Mouse (Mus musculus): ENCODE data around the gene Fermt3. TPM values are rescaled to one million over a fixed set of nuclear protein-coding genes. Genes with fewer than 3 reads are reported as not detected.

The Fermt3 gene
- polyA plus RNA-seq, 1 experiment from 2014 or later, result 18.4 TPM

DNA sequence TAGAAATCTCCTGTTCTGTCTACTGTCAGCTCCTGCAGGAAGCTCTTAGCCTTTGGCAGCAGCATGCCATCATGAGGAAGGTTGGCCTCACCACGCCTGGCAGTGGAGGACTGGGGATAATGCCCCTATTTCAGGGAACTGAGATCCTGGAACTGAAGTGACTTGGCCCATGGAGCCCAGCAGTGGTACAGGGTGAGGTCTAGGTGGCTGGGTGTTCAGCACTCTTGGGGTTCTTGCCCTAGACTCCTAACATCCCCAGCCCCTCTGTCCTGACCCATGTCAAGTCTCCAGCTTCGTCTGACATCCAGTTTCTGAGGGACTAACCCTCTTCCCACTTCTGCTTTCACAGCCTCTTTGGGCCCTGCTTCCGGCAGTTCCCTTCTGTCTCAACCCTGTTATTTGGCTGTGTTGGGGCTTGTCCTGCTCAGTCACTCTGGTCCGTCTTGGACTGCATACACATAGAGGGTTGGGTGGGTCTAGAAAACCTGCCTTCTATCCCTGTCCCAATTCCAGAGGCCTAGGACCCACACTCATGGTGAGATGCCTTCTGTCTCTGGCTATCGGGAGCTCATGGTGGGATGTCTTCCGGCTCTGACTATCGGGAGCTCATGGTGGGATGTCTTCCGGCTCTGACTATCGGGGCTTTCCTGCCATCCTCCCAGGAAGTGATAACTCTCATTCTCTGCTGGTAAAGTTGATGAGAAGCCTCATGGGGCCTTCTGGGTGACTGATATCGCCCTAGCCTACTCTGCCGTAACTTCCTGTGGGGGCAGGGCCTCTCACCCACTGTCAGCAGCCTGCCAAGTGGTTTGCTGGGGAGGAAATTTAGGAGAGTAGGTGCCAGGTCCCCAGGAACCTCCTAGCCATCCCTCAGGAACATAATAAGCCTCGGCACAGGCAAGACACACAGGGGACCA is 1.5 kb downstream of the Fermt3 start:
- ATAC-seq (ENCODE audit: insufficient read depth, low FRiP score), result no peak
- H3K9me3 ChIP-seq (replicated peaks; ENCODE audit: control insufficient read depth, low read length), result no peaks in the 10 kb centered on the region
- 0 out of 2 replicates have a peak overlapping the region, but pooled peaks have one; percentile 48 for H3K9ac ChIP-seq (ENCODE audit: low read length)
- no peak overlapping the region; the same call in 1 of the 2 replicates for H3K4me2 ChIP-seq (ENCODE audit: low read depth, low read length)
- H3K27ac ChIP-seq (ENCODE audit: low read length), result peak overlapping the region; percentile 64
- 0 out of 2 replicates have a peak overlapping the region, but pooled peaks have one; percentile 4 for H3K4me3 ChIP-seq (replicated peaks; ENCODE audit: low read length)
- peaks cover 14% of the 10 kb centered on the region; the same call in 1 of the 2 replicates for H3K36me3 ChIP-seq (ENCODE audit: control insufficient read depth, insufficient read depth, low read length)
- H3K4me1 ChIP-seq (ENCODE audit: control insufficient read depth, insufficient read depth, low read length), result no peaks in the 10 kb centered on the region
- WGBS, result 70% methylated on average over 12 of the region's 12 CpGs
- H3K27me3 ChIP-seq (ENCODE audit: control insufficient read depth, insufficient read depth, low read length), result no peaks in the 10 kb centered on the region

DNA sequence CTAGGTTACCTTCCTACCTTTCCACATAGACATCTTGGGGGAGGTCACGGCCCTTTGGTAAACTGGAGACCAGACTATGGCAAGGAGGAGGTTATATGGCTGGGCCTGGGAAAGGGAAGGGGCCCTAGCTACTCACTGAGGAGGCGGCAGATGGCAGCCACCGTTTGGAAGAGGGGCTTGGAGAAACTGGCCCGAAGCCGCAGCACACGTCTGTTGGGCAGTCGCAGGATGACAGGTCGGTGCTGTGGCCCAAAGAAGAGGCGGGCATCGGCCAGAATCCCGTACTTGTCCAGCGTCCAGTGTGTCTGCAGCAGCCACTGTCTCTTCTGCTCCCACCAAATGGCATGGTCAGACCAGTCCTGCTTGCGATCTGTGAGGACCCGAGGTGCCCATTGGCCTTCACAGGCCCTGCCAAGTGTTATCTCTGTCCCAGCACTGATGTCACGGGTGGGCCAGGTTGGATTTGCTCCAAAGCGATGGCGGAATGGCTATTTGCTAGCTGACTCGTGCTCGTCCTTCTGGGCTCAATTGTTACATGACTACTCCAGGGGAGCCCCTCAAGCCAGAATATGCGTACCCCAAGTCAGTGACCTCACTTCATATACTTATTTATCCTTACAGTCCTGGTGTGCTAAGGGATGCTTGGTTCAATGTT is 4.7 kb downstream of the Fermt3 start:
- Histone ChIP-seq H3K27ac (ENCODE audit: low read length) (no peak overlapping the region), H3K9ac (ENCODE audit: low read length) (no peak overlapping the region), H3K9me3 (replicated peaks; ENCODE audit: control insufficient read depth, low read length) (no peaks in the 10 kb centered on the region), H3K36me3 (ENCODE audit: control insufficient read depth, insufficient read depth, low read length) (no peaks in the 10 kb centered on the region), H3K4me1 (ENCODE audit: control insufficient read depth, insufficient read depth, low read length) (no peaks in the 10 kb centered on the region), H3K4me3 (replicated peaks; ENCODE audit: low read length) (no peak overlapping the region), H3K27me3 (ENCODE audit: control insufficient read depth, insufficient read depth, low read length) (no peaks in the 10 kb centered on the region), H3K4me2 (ENCODE audit: low read depth, low read length) (no peak overlapping the region)
- ATAC-seq (ENCODE audit: insufficient read depth, low FRiP score), result no peak
- 91% methylated on average over 20 of the region's 20 CpGs for WGBS

DNA sequence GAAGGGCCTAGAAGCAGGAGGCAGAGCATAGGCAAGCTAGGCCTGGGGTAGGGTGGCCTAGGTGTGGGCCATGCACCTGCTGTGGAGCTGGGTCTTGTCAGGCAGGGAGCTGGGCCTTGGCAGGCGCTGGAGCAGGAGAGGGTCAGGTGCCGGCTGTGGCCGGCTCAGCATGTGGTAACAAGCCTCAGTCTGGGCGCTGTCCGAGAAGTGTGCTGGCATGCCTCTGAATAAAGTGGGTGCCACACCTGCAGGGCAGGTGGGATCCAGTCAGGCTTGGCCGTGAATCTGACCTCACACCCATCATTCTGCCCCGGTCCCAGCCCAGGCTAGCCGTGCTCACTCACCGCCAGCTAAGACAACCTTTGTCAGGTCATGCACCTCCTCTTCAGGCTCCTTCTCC is 5.3 kb downstream of the Fermt3 start:
- WGBS, result 82% methylated on average over 9 of the region's 9 CpGs
- Histone ChIP-seq H3K9me3 (replicated peaks; ENCODE audit: control insufficient read depth, low read length) (no peaks in the 10 kb centered on the region), H3K27ac (ENCODE audit: low read length) (no peak overlapping the region), H3K36me3 (ENCODE audit: control insufficient read depth, insufficient read depth, low read length) (no peaks in the 10 kb centered on the region), H3K4me1 (ENCODE audit: control insufficient read depth, insufficient read depth, low read length) (no peaks in the 10 kb centered on the region), H3K27me3 (ENCODE audit: control insufficient read depth, insufficient read depth, low read length) (no peaks in the 10 kb centered on the region), H3K4me3 (replicated peaks; ENCODE audit: low read length) (no peak overlapping the region), H3K9ac (ENCODE audit: low read length) (no peak overlapping the region), H3K4me2 (ENCODE audit: low read depth, low read length) (no peak overlapping the region)
- no peak for ATAC-seq (ENCODE audit: insufficient read depth, low FRiP score)

DNA sequence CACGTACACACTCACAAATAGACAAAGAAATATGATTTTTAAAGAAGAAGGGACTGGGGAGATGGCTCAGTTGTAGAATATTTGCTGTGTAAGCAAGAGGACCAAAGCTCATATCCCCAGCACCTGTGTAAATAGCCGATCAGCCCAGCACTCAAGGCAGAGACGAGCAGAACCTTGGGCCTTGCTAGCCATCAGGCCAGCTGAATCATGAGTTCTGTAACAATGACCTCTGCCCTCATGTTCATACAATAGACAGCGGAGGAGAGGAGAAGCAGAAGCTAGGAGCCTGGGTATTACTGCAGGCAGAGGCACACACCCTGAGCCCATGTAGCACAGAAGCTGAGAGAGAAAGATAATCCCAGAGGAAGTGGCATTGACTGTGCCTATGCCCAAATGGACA is 6.8 kb downstream of the Fermt3 start:
- Histone ChIP-seq H3K9me3 (replicated peaks; ENCODE audit: control insufficient read depth, low read length) (no peaks in the 10 kb centered on the region), H3K9ac (ENCODE audit: low read length) (no peak overlapping the region), H3K4me3 (replicated peaks; ENCODE audit: low read length) (no peak overlapping the region), H3K4me1 (ENCODE audit: control insufficient read depth, insufficient read depth, low read length) (no peaks in the 10 kb centered on the region), H3K27ac (ENCODE audit: low read length) (no peak overlapping the region), H3K27me3 (ENCODE audit: control insufficient read depth, insufficient read depth, low read length) (no peaks in the 10 kb centered on the region), H3K4me2 (ENCODE audit: low read depth, low read length) (no peak overlapping the region), H3K36me3 (ENCODE audit: control insufficient read depth, insufficient read depth, low read length) (no peaks in the 10 kb centered on the region)
- peak; percentile 58; the same call in 1 of the 2 replicates for ATAC-seq (ENCODE audit: insufficient read depth, low FRiP score)
- WGBS, result 62% methylated on average over 4 of the region's 4 CpGs

DNA sequence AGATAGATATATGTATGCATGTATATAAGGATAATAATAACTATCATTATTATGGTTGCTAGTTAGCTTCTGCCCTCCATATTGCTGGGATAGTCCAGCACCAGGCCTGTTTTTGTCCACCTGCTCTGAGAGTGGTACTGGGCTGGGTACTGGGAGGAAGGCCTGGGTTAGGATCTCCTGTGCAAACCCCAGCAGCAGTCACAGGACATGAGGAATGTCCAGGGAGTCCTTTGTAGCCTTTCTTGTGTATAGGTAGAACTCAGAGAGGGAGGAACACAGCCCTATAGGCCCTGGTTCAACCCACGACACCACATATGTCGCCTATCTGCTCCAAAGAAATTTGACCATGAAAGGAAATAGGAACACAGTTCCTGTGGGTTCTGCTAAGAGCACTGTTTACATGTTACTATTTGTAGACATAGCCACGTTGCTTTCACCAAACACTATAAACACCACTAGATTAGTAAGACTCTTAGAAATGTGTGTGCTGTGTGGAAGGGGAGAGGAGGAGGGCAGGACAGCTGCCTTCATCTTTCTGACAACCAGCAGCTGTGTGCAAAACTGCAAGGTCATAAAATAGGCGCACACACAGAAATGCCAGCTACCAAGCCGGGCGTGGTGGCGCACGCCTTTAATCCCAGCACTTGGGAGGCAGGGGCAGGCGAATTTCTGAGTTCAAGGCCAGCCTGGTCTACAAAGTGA is 12.2 kb downstream of the Fermt3 start:
- H3K4me3 ChIP-seq (replicated peaks; ENCODE audit: low read length), result no peak overlapping the region
- H3K4me2 ChIP-seq (ENCODE audit: low read depth, low read length), result no peak overlapping the region
- no peaks in the 10 kb centered on the region for H3K9me3 ChIP-seq (replicated peaks; ENCODE audit: control insufficient read depth, low read length)
- ATAC-seq (ENCODE audit: insufficient read depth, low FRiP score), result 0 out of 2 replicates have a peak, but pooled peaks have one; percentile 29
- peaks cover 4% of the 10 kb centered on the region; the same call in 1 of the 2 replicates for H3K4me1 ChIP-seq (ENCODE audit: control insufficient read depth, insufficient read depth, low read length)
- no peak overlapping the region for H3K9ac ChIP-seq (ENCODE audit: low read length)
- no peaks in the 10 kb centered on the region for H3K36me3 ChIP-seq (ENCODE audit: control insufficient read depth, insufficient read depth, low read length)
- WGBS, result 65% methylated on average over 9 of the region's 9 CpGs
- H3K27me3 ChIP-seq (ENCODE audit: control insufficient read depth, insufficient read depth, low read length), result no peaks in the 10 kb centered on the region
- peak overlapping the region; percentile 85 for H3K27ac ChIP-seq (ENCODE audit: low read length)

DNA sequence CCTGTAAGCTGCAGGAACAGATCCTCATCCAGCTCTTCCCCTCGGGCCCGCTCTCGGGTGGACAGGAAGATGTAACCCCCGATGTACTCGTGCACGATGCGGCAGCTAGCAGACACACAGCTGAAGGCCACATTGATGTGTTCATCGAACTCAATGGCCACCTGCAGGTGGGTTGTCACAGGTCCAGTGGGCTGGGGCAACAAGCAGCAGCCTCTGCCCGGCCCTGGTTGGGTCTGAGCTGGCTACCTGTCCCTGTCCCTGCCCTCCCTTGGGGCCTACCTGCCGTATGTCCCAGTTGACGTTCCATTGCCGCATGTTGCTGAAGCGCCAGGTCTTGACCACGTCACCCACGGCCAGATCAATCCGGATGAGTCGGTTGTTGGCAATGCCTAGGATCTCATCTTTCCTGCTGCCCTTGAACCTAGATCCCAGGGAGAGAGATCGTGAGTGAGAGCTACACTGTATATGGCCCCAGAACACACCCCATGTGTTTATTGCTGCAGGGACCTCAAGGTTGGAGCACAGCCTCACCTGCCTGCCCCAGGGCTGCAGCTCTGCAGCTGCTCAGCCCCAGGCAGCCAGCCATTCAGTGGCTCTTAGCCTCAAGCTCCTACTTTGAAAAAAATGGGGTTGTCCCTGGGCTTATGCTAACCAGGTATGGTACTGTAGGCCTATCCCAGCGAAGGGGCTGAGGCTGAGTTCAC is 19.8 kb downstream of the Fermt3 start:
- H3K9ac ChIP-seq (ENCODE audit: low read length), result no peak overlapping the region

DNA sequence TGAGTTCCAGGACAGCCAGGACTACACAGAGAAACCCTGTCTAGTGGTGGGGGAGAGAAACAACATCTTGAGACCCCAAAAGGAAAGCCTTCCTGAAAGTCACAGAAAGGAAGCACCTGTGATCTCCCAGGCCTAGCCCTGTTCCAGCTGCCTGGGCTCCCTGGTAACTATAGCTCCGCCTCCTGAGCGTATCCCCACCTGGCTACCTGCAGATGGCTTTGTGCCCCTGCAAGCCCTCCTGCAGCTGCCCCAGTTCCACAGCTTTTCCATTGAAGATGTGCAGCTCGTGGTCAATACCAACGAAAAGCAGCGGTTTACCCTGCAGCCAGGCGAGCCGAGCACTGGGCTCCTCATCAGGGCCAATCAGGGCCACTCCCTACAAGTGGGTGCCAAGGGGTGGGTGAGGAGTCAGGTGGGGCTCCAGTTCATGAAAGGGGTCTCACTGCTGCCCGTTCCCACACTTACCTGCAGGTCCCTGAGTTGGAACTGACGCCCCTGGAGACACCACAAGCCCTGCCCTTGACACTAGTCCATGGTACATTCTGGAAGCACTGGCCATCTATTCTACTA is 21.5 kb downstream of the Fermt3 start:
- H3K4me2 ChIP-seq (ENCODE audit: low read depth, low read length), result no peak overlapping the region
- peaks cover 26% of the 10 kb centered on the region for H3K4me1 ChIP-seq (ENCODE audit: control insufficient read depth, insufficient read depth, low read length)
- no peak overlapping the region for H3K4me3 ChIP-seq (replicated peaks; ENCODE audit: low read length)
- no peaks in the 10 kb centered on the region for H3K27me3 ChIP-seq (ENCODE audit: control insufficient read depth, insufficient read depth, low read length)
- ATAC-seq (ENCODE audit: insufficient read depth, low FRiP score), result no peak
- peaks cover 17% of the 10 kb centered on the region; the same call in 1 of the 2 replicates for H3K36me3 ChIP-seq (ENCODE audit: control insufficient read depth, insufficient read depth, low read length)
- WGBS, result 79% methylated on average over 9 of the region's 9 CpGs
- no peak overlapping the region for H3K27ac ChIP-seq (ENCODE audit: low read length)
- H3K9ac ChIP-seq (ENCODE audit: low read length), result no peak overlapping the region
- no peaks in the 10 kb centered on the region for H3K9me3 ChIP-seq (replicated peaks; ENCODE audit: control insufficient read depth, low read length)

More for the DNA sequence above, 19.8 kb downstream of the Fermt3 start:
- WGBS, result 92% methylated on average over 19 of the region's 19 CpGs
- H3K27me3 ChIP-seq (ENCODE audit: control insufficient read depth, insufficient read depth, low read length), result no peaks in the 10 kb centered on the region
- H3K9me3 ChIP-seq (replicated peaks; ENCODE audit: control insufficient read depth, low read length), result no peaks in the 10 kb centered on the region
- H3K4me1 ChIP-seq (ENCODE audit: control insufficient read depth, insufficient read depth, low read length), result peaks cover 20% of the 10 kb centered on the region
- H3K27ac ChIP-seq (ENCODE audit: low read length), result no peak overlapping the region
- H3K4me3 ChIP-seq (replicated peaks; ENCODE audit: low read length), result no peak overlapping the region
- H3K4me2 ChIP-seq (ENCODE audit: low read depth, low read length), result no peak overlapping the region
- ATAC-seq (ENCODE audit: insufficient read depth, low FRiP score), result no peak
- H3K36me3 ChIP-seq (ENCODE audit: control insufficient read depth, insufficient read depth, low read length), result peaks cover 17% of the 10 kb centered on the region; the same call in 1 of the 2 replicates

DNA sequence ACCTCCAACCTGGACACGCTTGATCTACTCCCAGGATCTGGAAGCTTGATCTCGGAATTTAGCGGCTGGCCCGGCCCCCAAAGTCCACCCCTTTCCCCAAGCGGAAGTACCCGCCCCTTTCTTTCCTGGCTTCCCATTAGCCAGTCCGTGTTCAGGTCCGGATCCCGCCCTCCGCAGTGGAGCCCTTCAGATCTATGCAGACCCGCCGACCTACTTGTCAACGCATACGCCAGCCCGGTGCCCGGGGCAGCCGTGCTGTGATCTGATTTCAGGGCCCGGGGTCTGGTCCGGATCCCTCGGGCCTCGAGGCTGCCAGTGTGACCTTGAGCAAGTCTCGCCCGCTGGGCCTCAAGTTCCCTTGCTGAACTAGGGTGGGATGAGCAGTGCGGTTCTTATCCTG is 23.3 kb downstream of the Fermt3 start, which contains the start of the genes Nudt22 and Trpt1:
Gene Nudt22, minus strand, starts transcription at position 112 of the 400 bp plus-strand sequence.
Gene Trpt1, plus strand, starts transcription at position 126 of the 400 bp plus-strand sequence.
- Histone ChIP-seq H3K4me3 (replicated peaks; ENCODE audit: low read length) (peak within 1 kb of the TSS; percentile 70), H3K27ac (ENCODE audit: low read length) (peak within 1 kb of the TSS; percentile 50; the same call in 1 of the 2 replicates), H3K9me3 (replicated peaks; ENCODE audit: control insufficient read depth, low read length) (no peaks in the 10 kb centered on the region), H3K9ac (ENCODE audit: low read length) (peak within 1 kb of the TSS; percentile 89), H3K36me3 (ENCODE audit: control insufficient read depth, insufficient read depth, low read length) (peaks cover 17% of the 10 kb centered on the region; the same call in 1 of the 2 replicates), H3K4me2 (ENCODE audit: low read depth, low read length) (peak within 1 kb of the TSS; percentile 90), H3K27me3 (ENCODE audit: control insufficient read depth, insufficient read depth, low read length) (no peaks in the 10 kb centered on the region), H3K4me1 (ENCODE audit: control insufficient read depth, insufficient read depth, low read length) (peaks cover 30% of the 10 kb centered on the region)
- WGBS, result under 1% methylated on average over 24 of the region's 24 CpGs
- ATAC-seq (ENCODE audit: insufficient read depth, low FRiP score), result peak; percentile 74
